ENCODE assay signal across 7 mouse cellular contexts in the genomic region with DNA sequence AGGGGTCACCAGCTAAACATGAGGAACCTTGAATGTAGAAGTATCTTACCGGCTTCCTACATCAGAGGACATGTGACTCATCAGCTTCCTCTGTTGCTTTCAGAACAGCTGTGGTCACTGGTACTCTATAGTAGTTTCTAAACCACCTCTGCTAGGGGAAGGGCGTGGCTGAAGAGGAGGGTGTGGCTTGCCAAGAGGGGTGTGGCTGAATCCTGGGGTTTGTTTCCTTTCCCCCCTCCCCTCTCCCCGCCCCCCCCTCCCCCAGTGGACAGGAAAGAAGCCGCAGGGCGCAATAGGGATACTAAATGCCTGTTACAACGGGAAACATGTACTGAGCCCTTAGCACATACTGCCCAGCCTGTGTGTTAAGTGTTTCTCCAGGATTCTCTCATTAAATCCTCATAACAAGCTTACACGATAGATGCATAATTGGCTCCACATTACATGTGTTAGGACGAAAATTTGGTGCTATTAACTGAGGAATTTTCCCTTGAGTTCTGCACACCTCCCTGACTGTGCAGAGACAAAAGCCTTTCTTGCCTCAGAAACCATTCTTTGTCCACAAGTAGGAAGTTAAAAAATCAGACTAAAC.
DNase-seq lines count a peak whose midpoint lies in the region; ATAC-seq lines count a peak whose summit lies in the region.

No protein-coding gene starts in this region.

- 0 out of 2 replicates have a peak overlapping the region, but pooled peaks have one; percentile 20 for H3K4me2 ChIP-seq in embryonic facial prominence, embryonic 14.5 days (ENCODE audit: low read depth, low read length)
- H3K4me2 ChIP-seq in hindbrain, embryonic 13.5 days: no peak overlapping the region
- 0 out of 2 replicates have a peak overlapping the region, but pooled peaks have one; percentile 20 for H3K4me2 ChIP-seq in neural tube, embryonic 13.5 days

- peak overlapping the region; percentile 40 for H3K27ac ChIP-seq in embryonic facial prominence, embryonic 14.5 days (replicated peaks; ENCODE audit: low read depth, low read length)
- no peak overlapping the region for H3K27ac ChIP-seq in hindbrain, embryonic 13.5 days
- no peak overlapping the region for H3K27ac ChIP-seq in neural tube, embryonic 13.5 days (replicated peaks)

- no peaks in the 10 kb centered on the region for H3K27me3 ChIP-seq in embryonic facial prominence, embryonic 14.5 days (replicated peaks; ENCODE audit: control insufficient read depth, insufficient read depth, low read length)
- no peaks in the 10 kb centered on the region for H3K27me3 ChIP-seq in hindbrain, embryonic 13.5 days
- no peaks in the 10 kb centered on the region for H3K27me3 ChIP-seq in neural tube, embryonic 13.5 days

- H3K4me1 ChIP-seq in embryonic facial prominence, embryonic 14.5 days (ENCODE audit: control insufficient read depth, insufficient read depth, low read length): peaks cover 16% of the 10 kb centered on the region
- H3K4me1 ChIP-seq in hindbrain, embryonic 13.5 days (replicated peaks): peaks cover 10% of the 10 kb centered on the region
- H3K4me1 ChIP-seq in neural tube, embryonic 13.5 days (replicated peaks): peaks cover 19% of the 10 kb centered on the region

- DNase-seq in R1 (ENCODE audit: low read depth, low spot score): peak; percentile 94
- DNase-seq in embryonic facial prominence, embryonic 14.5 days (ENCODE audit: low spot score): peak; percentile 41
- peak; percentile 39 to 50 for DNase-seq in lung, adult 18-20 months
- DNase-seq in testis, postnatal 10 days (ENCODE audit: low spot score): no peak
- no peak for DNase-seq in ovary, postnatal 14 days (ENCODE audit: low spot score)

- no peaks in the 10 kb centered on the region for H3K9me3 ChIP-seq in embryonic facial prominence, embryonic 14.5 days (ENCODE audit: control insufficient read depth, low read length)
- no peaks in the 10 kb centered on the region for H3K9me3 ChIP-seq in hindbrain, embryonic 13.5 days
- no peaks in the 10 kb centered on the region for H3K9me3 ChIP-seq in neural tube, embryonic 13.5 days

- no peak overlapping the region for H3K4me3 ChIP-seq in embryonic facial prominence, embryonic 14.5 days (ENCODE audit: low read depth, low read length)
- no peak overlapping the region for H3K4me3 ChIP-seq in hindbrain, embryonic 13.5 days
- no peak overlapping the region for H3K4me3 ChIP-seq in neural tube, embryonic 13.5 days

- H3K36me3 ChIP-seq in embryonic facial prominence, embryonic 14.5 days (ENCODE audit: control insufficient read depth, insufficient read depth, low read length): no peaks in the 10 kb centered on the region
- H3K36me3 ChIP-seq in hindbrain, embryonic 13.5 days: no peaks in the 10 kb centered on the region
- no peaks in the 10 kb centered on the region for H3K36me3 ChIP-seq in neural tube, embryonic 13.5 days

- 11% methylated on average over 7 of the region's 8 CpGs for WGBS in embryonic facial prominence, embryonic 14.5 days
- WGBS in hindbrain, embryonic 13.5 days: 14% methylated on average over 7 of the region's 8 CpGs
- 9% methylated on average over 8 of the region's 8 CpGs for WGBS in neural tube, embryonic 13.5 days

- H3K9ac ChIP-seq in embryonic facial prominence, embryonic 14.5 days (ENCODE audit: low read depth, low read length): no peak overlapping the region
- no peak overlapping the region for H3K9ac ChIP-seq in hindbrain, embryonic 13.5 days
- H3K9ac ChIP-seq in neural tube, embryonic 13.5 days: no peak overlapping the region

- peak; percentile 69 for ATAC-seq in embryonic facial prominence, embryonic 14.5 days (ENCODE audit: low read depth)
- peak; percentile 47; the same call in 1 of the 2 replicates for ATAC-seq in hindbrain, embryonic 13.5 days (ENCODE audit: low FRiP score)
- 0 out of 2 replicates have a peak, but pooled peaks have one; percentile 32 for ATAC-seq in neural tube, embryonic 13.5 days (ENCODE audit: low read depth)

Comparison
In these comparisons a context has a peak if more than half of its experiments do, and no peak if none do; other contexts are left out.
1. DNase-seq: peak in R1 (single experiment), embryonic facial prominence, embryonic 14.5 days (single experiment) and lung, adult 18-20 months (2 of 2); none in testis, postnatal 10 days (single experiment) and ovary, postnatal 14 days (single experiment).
2. Peak in every context shown above with its lines, with median percentiles within 50 percentile points of each other: ATAC-seq.